Mouse (Mus musculus) lung, embryonic 16.5 days (tissue): ENCODE results near the gene Spry1. TPM values are rescaled to one million over a fixed set of nuclear protein-coding genes. Genes with fewer than 3 reads are reported as not detected.
"Not testable (repeated sequence)": the region's sequence is repeated elsewhere in the genome, so short reads cannot be mapped to it uniquely, and the experiment has no call there.

ENCODE experiments used
- ATAC-seq: fragments of 200-750 bp; cut with Nextera tagmentation; 2 replicates; pipeline ENCODE4 v1.8.0; 2017; ENCODE audit warnings: low read depth, mild to moderate bottlenecking, moderate library complexity
- H3K27ac ChIP-seq: fragments of 300-500 bp; sonication (generic); 2 replicates; pipeline ENCODE4 v1.5.1; 2014; ENCODE audit warnings: mild to moderate bottlenecking, control low read depth, low read length
- H3K27me3 ChIP-seq: fragments of 300-500 bp; sonication (generic); 2 replicates; pipeline ENCODE4 v1.6.1; 2014; ENCODE audit warnings: low read depth, low read length, mixed read lengths; ENCODE audit not compliant: control insufficient read depth, insufficient read depth
- H3K36me3 ChIP-seq: fragments of 300-500 bp; sonication (generic); 2 replicates; pipeline ENCODE4 v1.6.1; 2014; ENCODE audit warnings: low read length; ENCODE audit not compliant: control insufficient read depth, insufficient read depth
- H3K4me1 ChIP-seq: fragments of 300-500 bp; sonication (generic); replicated peaks from 2 replicates; pipeline ENCODE4 v1.6.1; 2014; ENCODE audit warnings: low read length, mixed read lengths; ENCODE audit not compliant: control insufficient read depth, insufficient read depth
- H3K4me2 ChIP-seq: fragments of 300-500 bp; sonication (generic); 2 replicates; pipeline ENCODE4 v1.6.1; 2014; ENCODE audit warnings: low read depth, low read length, control low read depth
- H3K4me3 ChIP-seq: fragments of 300-500 bp; sonication (generic); 2 replicates; pipeline ENCODE4 v1.5.1; 2014; ENCODE audit warnings: mild to moderate bottlenecking, low read length, control low read depth
- H3K9ac ChIP-seq: fragments of 300-500 bp; sonication (generic); 2 replicates; pipeline ENCODE4 v1.6.1; 2014; ENCODE audit warnings: low read length, control low read depth
- H3K9me3 ChIP-seq: fragments of 300-500 bp; sonication (generic); 2 replicates; pipeline ENCODE4 v1.6.1; 2016; ENCODE audit warnings: low read length; ENCODE audit not compliant: control insufficient read depth
- WGBS: fragments of 180-500 bp; shearing (Covaris S2); extraction: QIAGEN DNeasy Blood & Tissue Kit; methylation state at CpG from one replicate; pipeline ENCODE4 v1.1.7; 2014; 5-methylcytosine and 5-hydroxymethylcytosine counted together
- polyA plus RNA-seq: library from polyadenylated mRNA; unstranded; fragments of >200 nt; fragmentation: Nextera tagmentation; extraction: Ambion mirVana; gene quantifications from 2 replicates; pipeline ENCODE4 v1.2.1, GENCODE M21; 2015

The Spry1 gene
- polyA plus RNA-seq: 17.9 and 18.9 TPM in 2 replicates

GRCm38 (mm10) chr3:37639690-37640089 is at the start of gene Spry1:
Gene Spry1 (plus strand): TSS chr3:37639947.
- Histone ChIP-seq H3K4me2 (peak within 1 kb of the TSS; percentile 75), H3K9ac (peak within 1 kb of the TSS; percentile 97), H3K27ac (peak within 1 kb of the TSS; percentile 95), H3K27me3 (no peaks in the 10 kb centered on the region), H3K4me3 (peak within 1 kb of the TSS; percentile 95), H3K4me1 (peaks cover 29% of the 10 kb centered on the region), H3K36me3 (peaks cover 17% of the 10 kb centered on the region), H3K9me3 (no peaks in the 10 kb centered on the region)
- ATAC-seq: peak; percentile 89
- 0% methylated on average over 38 of the region's 38 CpGs for WGBS

- no peak overlapping the region for H3K4me3 ChIP-seq
- 59% methylated on average over 10 of the region's 10 CpGs for WGBS
- H3K36me3 ChIP-seq: no peaks in the 10 kb centered on the region
- no peak overlapping the region for H3K27ac ChIP-seq
- no peaks in the 10 kb centered on the region for H3K27me3 ChIP-seq
- H3K4me2 ChIP-seq: no peak overlapping the region
- H3K9me3 ChIP-seq: no peaks in the 10 kb centered on the region
- H3K4me1 ChIP-seq: peaks cover 10% of the 10 kb centered on the region
- no peak overlapping the region for H3K9ac ChIP-seq
- ATAC-seq: no peak
Observed at GRCm38 (mm10) chr3:37595721-37596120, 44.0 kb upstream of the Spry1 start.

- H3K36me3 ChIP-seq: no peaks in the 10 kb centered on the region
- H3K27ac ChIP-seq: no peak overlapping the region
- H3K4me1 ChIP-seq: peaks cover 10% of the 10 kb centered on the region
- no peak overlapping the region for H3K9ac ChIP-seq
- H3K9me3 ChIP-seq: no peaks in the 10 kb centered on the region
- 56% methylated on average over 6 of the region's 6 CpGs for WGBS
- H3K4me3 ChIP-seq: no peak overlapping the region
- H3K27me3 ChIP-seq: no peaks in the 10 kb centered on the region
- no peak for ATAC-seq
- H3K4me2 ChIP-seq: no peak overlapping the region
Observed at GRCm38 (mm10) chr3:37596519-37596918, 43.2 kb upstream of the Spry1 start.

GRCm38 (mm10) chr3:37597200-37597599 is 42.5 kb upstream of the Spry1 start:
- Histone ChIP-seq H3K4me3 (no peak overlapping the region), H3K27me3 (no peaks in the 10 kb centered on the region), H3K9me3 (no peaks in the 10 kb centered on the region), H3K4me1 (peaks cover 10% of the 10 kb centered on the region), H3K9ac (no peak overlapping the region), H3K36me3 (no peaks in the 10 kb centered on the region), H3K4me2 (no peak overlapping the region), H3K27ac (no peak overlapping the region)
- WGBS: 62% methylated on average over 5 of the region's 5 CpGs
- ATAC-seq: no peak

- not testable (repeated sequence) for H3K9me3 ChIP-seq, H3K27ac ChIP-seq, H3K4me3 ChIP-seq, H3K27me3 ChIP-seq, H3K4me2 ChIP-seq, H3K36me3 ChIP-seq, ATAC-seq, H3K9ac ChIP-seq
- H3K4me1 ChIP-seq: peaks cover 10% of the 10 kb centered on the region
- 87% methylated on average over 14 of the region's 14 CpGs for WGBS
Observed at GRCm38 (mm10) chr3:37599641-37600040, 40.1 kb upstream of the Spry1 start.

- WGBS: 96% methylated on average over 9 of the region's 9 CpGs
- Histone ChIP-seq H3K27ac (no peak overlapping the region), H3K27me3 (no peaks in the 10 kb centered on the region), H3K4me3 (no peak overlapping the region), H3K9me3 (no peaks in the 10 kb centered on the region), H3K4me1 (peaks cover 4% of the 10 kb centered on the region), H3K9ac (no peak overlapping the region), H3K36me3 (no peaks in the 10 kb centered on the region), H3K4me2 (no peak overlapping the region)
- ATAC-seq: no peak
Observed at GRCm38 (mm10) chr3:37602356-37602755, 37.4 kb upstream of the Spry1 start.

GRCm38 (mm10) chr3:37602890-37603289 is 36.9 kb upstream of the Spry1 start:
- Histone ChIP-seq H3K9me3 (no peaks in the 10 kb centered on the region), H3K4me3 (no peak overlapping the region), H3K27me3 (no peaks in the 10 kb centered on the region), H3K4me1 (peaks cover 4% of the 10 kb centered on the region), H3K36me3 (no peaks in the 10 kb centered on the region), H3K9ac (no peak overlapping the region), H3K4me2 (no peak overlapping the region), H3K27ac (no peak overlapping the region)
- no peak for ATAC-seq
- WGBS: 72% methylated on average over 7 of the region's 7 CpGs

- Histone ChIP-seq H3K4me3 (no peak overlapping the region), H3K27ac (no peak overlapping the region), H3K27me3 (no peaks in the 10 kb centered on the region), H3K4me2 (no peak overlapping the region), H3K9me3 (no peaks in the 10 kb centered on the region), H3K9ac (no peak overlapping the region), H3K4me1 (peaks cover 4% of the 10 kb centered on the region), H3K36me3 (no peaks in the 10 kb centered on the region)
- no peak for ATAC-seq
- 68% methylated on average over 3 of the region's 3 CpGs for WGBS
Observed at GRCm38 (mm10) chr3:37603541-37603940, 36.2 kb upstream of the Spry1 start.

GRCm38 (mm10) chr3:37604976-37605875 is 34.5 kb upstream of the Spry1 start:
- Histone ChIP-seq H3K4me1 (peaks cover 4% of the 10 kb centered on the region), H3K27ac (no peak overlapping the region), H3K4me3 (no peak overlapping the region), H3K27me3 (no peaks in the 10 kb centered on the region), H3K4me2 (no peak overlapping the region), H3K9me3 (no peaks in the 10 kb centered on the region), H3K9ac (no peak overlapping the region), H3K36me3 (no peaks in the 10 kb centered on the region)
- WGBS: 55% methylated on average over 13 of the region's 13 CpGs
- ATAC-seq: no peak
